Comparison of ENCODE assay signal across 8 mouse cellular contexts in genomic region chr13:21179724-21180550, GRCm38 (mm10). TPM values are rescaled to one million over a fixed set of nuclear protein-coding genes. Genes with fewer than 3 reads are reported as not detected.
DNase-seq lines count a peak whose midpoint lies in the region; ATAC-seq and TF ChIP-seq lines count a peak whose summit lies in the region.

No protein-coding gene starts in this region.

- ATAC-seq in cerebellum, adult (ENCODE audit: insufficient number of reproducible peaks, low FRiP score, low TSS enrichment) = peak; percentile 90
- ATAC-seq in forebrain, embryonic 13.5 days = peak; percentile 97
- ATAC-seq in neural tube, embryonic 15.5 days (ENCODE audit: low FRiP score) = peak; percentile 95

- peak; percentile 88 for DNase-seq in ES-CJ7 (ENCODE audit: low read depth, low spot score)
- DNase-seq in heart, postnatal 14 days = peak; percentile 84 to 85
- peak; percentile 87 to 92 for DNase-seq in layer of hippocampus, adult 18-20 months (ENCODE audit: low spot score in 2 of 2)
- DNase-seq in lung, adult 2 months = peak; percentile 95
- DNase-seq in testis, postnatal 14 days (ENCODE audit: low spot score) = peak; percentile 88

- H3K27ac ChIP-seq in forebrain, embryonic 13.5 days = peak overlapping the region; percentile 96
- H3K27ac ChIP-seq in neural tube, embryonic 15.5 days (replicated peaks) = peak overlapping the region; percentile 97

- intact Hi-C loops in heart, postnatal 14 days (cut with DNase I) = loop anchor here (5.0 kb wide), 1 partner anchor 147 kb away; no protein-coding TSS in a partner anchor

- peak overlapping the region; percentile 99 for H3K4me3 ChIP-seq in forebrain, embryonic 13.5 days
- peak overlapping the region; percentile 98 for H3K4me3 ChIP-seq in lung, adult 2 months (replicated peaks; ENCODE audit: extremely low read depth, low read depth, low read length)
- H3K4me3 ChIP-seq in neural tube, embryonic 15.5 days (replicated peaks) = peak overlapping the region; percentile 100

- TF ChIP-seq CTCF in lung, adult 2 months (IDR thresholded peaks at IDR 0.05; ENCODE audit: insufficient read depth, low read length) = no peak

- H3K27me3 ChIP-seq in forebrain, embryonic 13.5 days = no peaks in the 10 kb centered on the region
- no peaks in the 10 kb centered on the region for H3K27me3 ChIP-seq in neural tube, embryonic 15.5 days (replicated peaks)

- H3K4me2 ChIP-seq in forebrain, embryonic 13.5 days = peak overlapping the region; percentile 73
- peak overlapping the region; percentile 84 for H3K4me2 ChIP-seq in neural tube, embryonic 15.5 days

- H3K36me3 ChIP-seq in forebrain, embryonic 13.5 days (ENCODE audit: poor library complexity, severe bottlenecking) = peaks cover 32% of the 10 kb centered on the region
- peaks cover 23% of the 10 kb centered on the region for H3K36me3 ChIP-seq in neural tube, embryonic 15.5 days

- H3K9me3 ChIP-seq in forebrain, embryonic 13.5 days (replicated peaks) = no peaks in the 10 kb centered on the region
- H3K9me3 ChIP-seq in neural tube, embryonic 15.5 days (replicated peaks) = no peaks in the 10 kb centered on the region

- under 1% methylated on average over 75 of the region's 80 CpGs for WGBS in forebrain, embryonic 13.5 days
- under 1% methylated on average over 80 of the region's 80 CpGs for WGBS in lung, adult 2 months
- WGBS in neural tube, embryonic 15.5 days = under 1% methylated on average over 61 of the region's 80 CpGs

- TF ChIP-seq POLR2A in lung, adult 2 months (IDR thresholded peaks at IDR 0.05; ENCODE audit: borderline replicate concordance, extremely low read depth, low read depth, low read length) = peak; percentile 42; the same call in 1 of the 2 replicates

- H3K9ac ChIP-seq in forebrain, embryonic 13.5 days = peak overlapping the region; percentile 96
- peak overlapping the region; percentile 84 for H3K9ac ChIP-seq in neural tube, embryonic 15.5 days (replicated peaks)

- peaks cover 32% of the 10 kb centered on the region for H3K4me1 ChIP-seq in forebrain, embryonic 13.5 days
- peaks cover 2% of the 10 kb centered on the region; the same call in 1 of the 2 replicates for H3K4me1 ChIP-seq in lung, adult 2 months (ENCODE audit: control insufficient read depth, insufficient read depth, low read length)
- peaks cover 38% of the 10 kb centered on the region for H3K4me1 ChIP-seq in neural tube, embryonic 15.5 days

RNA-seq across cellular contexts. Expression of gene Trim27, which starts 0.7 kb away (rescaled TPM):
- 109 and 114 TPM in 2 replicates for polyA plus RNA-seq in forebrain, embryonic 13.5 days (2015; fragmentation: Nextera tagmentation; extraction: Ambion mirVana)
- 10 to 100 TPM; 22.3 to 22.7 TPM for total RNA-seq in heart, postnatal 14 days (2021)
- 10 to 100 TPM; 42.0 to 45.1 TPM for total RNA-seq in layer of hippocampus, adult 18-20 months (2021)
- 34.8 and 53.5 TPM in 2 replicates for polyA plus RNA-seq in lung, adult 2 months (2012; rRNA removed)
- 76.1 and 94.7 TPM in 2 replicates for polyA plus RNA-seq in neural tube, embryonic 15.5 days (2015; fragmentation: Nextera tagmentation; extraction: Ambion mirVana)

RNA-seq across cellular contexts. Expression of gene Olfr1368, which starts 34.3 kb away (rescaled TPM):
- polyA plus RNA-seq in forebrain, embryonic 13.5 days (2015; fragmentation: Nextera tagmentation; extraction: Ambion mirVana) = not detected in 2 replicates
- not detected for total RNA-seq in heart, postnatal 14 days (2021)
- total RNA-seq in layer of hippocampus, adult 18-20 months (2021) = not detected
- not detected in 2 replicates for polyA plus RNA-seq in lung, adult 2 months (2012; rRNA removed)
- not detected in 2 replicates for polyA plus RNA-seq in neural tube, embryonic 15.5 days (2015; fragmentation: Nextera tagmentation; extraction: Ambion mirVana)

RNA-seq across cellular contexts. Expression of gene Olfr263, which starts 50.5 kb away (rescaled TPM):
- not detected in 2 replicates for polyA plus RNA-seq in forebrain, embryonic 13.5 days (2015; fragmentation: Nextera tagmentation; extraction: Ambion mirVana)
- not detected for total RNA-seq in heart, postnatal 14 days (2021)
- total RNA-seq in layer of hippocampus, adult 18-20 months (2021) = not detected
- not detected in 2 replicates for polyA plus RNA-seq in lung, adult 2 months (2012; rRNA removed)
- not detected in 2 replicates for polyA plus RNA-seq in neural tube, embryonic 15.5 days (2015; fragmentation: Nextera tagmentation; extraction: Ambion mirVana)

Comparison
In these comparisons a context has a peak if more than half of its experiments do, and no peak if none do; other contexts are left out.
1. Peak in every context shown above with its lines: DNase-seq, ATAC-seq, H3K4me3 ChIP-seq and H3K27ac ChIP-seq.